Mouse (Mus musculus) effector memory CD4-positive, alpha-beta T cell, adult 7 months (primary cell): Measurements from ENCODE around the gene Man2a1. TPM values are rescaled to one million over a fixed set of nuclear protein-coding genes. Genes with fewer than 3 reads are reported as not detected.

Source experiments
- polyA plus RNA-seq: library from polyadenylated mRNA; unstranded; fragments of 100-300 nt; shearing (Covaris generic); gene quantifications from one replicate; pipeline ENCODE4 v1.2.1, GENCODE M21; 2017

Gene Man2a1
- 36.0 TPM for polyA plus RNA-seq

GRCm38 (mm10) chr17:64600372-64601090 is at the start of gene Man2a1:
Gene Man2a1 (plus strand): TSS chr17:64600736.

Other genes with a start within 250 kb of the Man2a1 start
- not detected for gene 4930583I09Rik, start 235.3 kb downstream of the Man2a1 start, polyA plus RNA-seq